Mouse (Mus musculus) 3T3-L1 (cell line): ENCODE results near the gene Arrb1.

Source experiments
- DNase-seq: peaks from one replicate; pipeline ENCODE4 v3.0.0-alpha.2; 2015; ENCODE audit warnings: low read depth, low spot score

Gene Arrb1

GRCm38 (mm10) chr7:99537183-99537756 lies 2.0 kb downstream of the Arrb1 start:
- DNase-seq: no peak

- DNase-seq: no peak
Observed at GRCm38 (mm10) chr7:99538421-99538820, 3.2 kb downstream of the Arrb1 start.

GRCm38 (mm10) chr7:99539201-99539891 lies 4.1 kb downstream of the Arrb1 start:
- DNase-seq: peak; percentile 78

GRCm38 (mm10) chr7:99540016-99540415 lies 4.8 kb downstream of the Arrb1 start:
- no peak for DNase-seq

GRCm38 (mm10) chr7:99541204-99541603 lies 5.9 kb downstream of the Arrb1 start:
- no peak for DNase-seq

- no peak for DNase-seq
Observed at GRCm38 (mm10) chr7:99544272-99544671, 9.0 kb downstream of the Arrb1 start.

GRCm38 (mm10) chr7:99545885-99546745 lies 10.8 kb downstream of the Arrb1 start:
- DNase-seq: no peak

GRCm38 (mm10) chr7:99547584-99548487 lies 12.6 kb downstream of the Arrb1 start:
- DNase-seq: peak; percentile 26

GRCm38 (mm10) chr7:99549668-99550067 lies 14.4 kb downstream of the Arrb1 start:
- DNase-seq: no peak

- no peak for DNase-seq
Observed at GRCm38 (mm10) chr7:99551623-99552022, 16.4 kb downstream of the Arrb1 start.

GRCm38 (mm10) chr7:99553222-99553884 lies 18.1 kb downstream of the Arrb1 start:
- DNase-seq: no peak

GRCm38 (mm10) chr7:99553885-99554269 lies 18.6 kb downstream of the Arrb1 start:
- no peak for DNase-seq

- peak; percentile 66 for DNase-seq
Observed at GRCm38 (mm10) chr7:99555862-99556261, 20.6 kb downstream of the Arrb1 start.

GRCm38 (mm10) chr7:99559091-99559490 lies 23.8 kb downstream of the Arrb1 start:
- DNase-seq: no peak

- no peak for DNase-seq
Observed at GRCm38 (mm10) chr7:99562478-99562877, 27.2 kb downstream of the Arrb1 start.

- DNase-seq: no peak
Observed at GRCm38 (mm10) chr7:99563224-99563623, 28.0 kb downstream of the Arrb1 start.

- no peak for DNase-seq
Observed at GRCm38 (mm10) chr7:99565325-99565881, 30.1 kb downstream of the Arrb1 start.

GRCm38 (mm10) chr7:99570680-99571079 lies 35.4 kb downstream of the Arrb1 start:
- DNase-seq: no peak

GRCm38 (mm10) chr7:99572931-99573330 lies 37.7 kb downstream of the Arrb1 start:
- DNase-seq: no peak

- no peak for DNase-seq
Observed at GRCm38 (mm10) chr7:99573351-99573750, 38.1 kb downstream of the Arrb1 start.

GRCm38 (mm10) chr7:99578246-99578645 lies 43.0 kb downstream of the Arrb1 start:
- no peak for DNase-seq
